Mouse (Mus musculus): ENCODE data around the gene D5Ertd579e. TPM values are rescaled to one million over a fixed set of nuclear protein-coding genes. Genes with fewer than 3 reads are reported as not detected.

D5Ertd579e gene
- total and polyA plus RNA-seq, 2 experiments from 2014 or later = 32.2 to 56.2 TPM

DNA sequence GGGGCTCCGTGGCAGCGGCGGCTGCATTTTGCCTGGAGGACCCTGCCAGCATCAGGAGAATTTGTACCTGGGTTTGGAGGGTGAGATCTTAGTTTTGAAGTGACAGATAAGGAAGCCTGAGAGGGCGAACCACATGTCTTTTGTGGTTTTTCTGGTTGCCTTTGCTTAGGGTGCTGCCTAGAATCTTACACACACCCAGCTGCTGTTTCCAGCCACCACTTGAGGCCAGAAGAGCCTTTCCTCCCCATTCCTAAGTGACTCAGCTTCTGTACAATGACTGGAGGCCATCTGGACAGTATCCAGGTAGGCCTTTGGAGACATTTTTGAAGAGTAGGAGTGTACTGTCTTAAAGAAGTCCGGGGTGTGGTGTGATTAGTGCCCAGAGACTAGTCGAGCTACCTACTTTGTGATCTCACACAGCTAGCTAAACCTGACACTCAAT is 26.6 kb upstream of the D5Ertd579e start:
- H3K4me1 ChIP-seq (ENCODE audit: insufficient read depth, low read length) = no peaks in the 10 kb centered on the region
- no peak for TF ChIP-seq CTCF (IDR thresholded peaks at IDR 0.05; ENCODE audit: low read depth)
- 84% methylated on average over 6 of the region's 6 CpGs for WGBS
- no peaks in the 10 kb centered on the region for H3K9me3 ChIP-seq (ENCODE audit: low read length)
- H3K27ac ChIP-seq = no peak overlapping the region
- H3K4me2 ChIP-seq (ENCODE audit: low read depth, low read length) = no peak overlapping the region
- no peaks in the 10 kb centered on the region for H3K27me3 ChIP-seq (ENCODE audit: insufficient read depth, low read length)
- no peak overlapping the region for H3K4me3 ChIP-seq (ENCODE audit: low read length)
- H3K9ac ChIP-seq (replicated peaks; ENCODE audit: low read length) = no peak overlapping the region
- no peak for DNase-seq (ENCODE audit: low spot score)
- ATAC-seq = no peak
- no peaks in the 10 kb centered on the region for H3K36me3 ChIP-seq (ENCODE audit: insufficient read depth, low read length)

DNA sequence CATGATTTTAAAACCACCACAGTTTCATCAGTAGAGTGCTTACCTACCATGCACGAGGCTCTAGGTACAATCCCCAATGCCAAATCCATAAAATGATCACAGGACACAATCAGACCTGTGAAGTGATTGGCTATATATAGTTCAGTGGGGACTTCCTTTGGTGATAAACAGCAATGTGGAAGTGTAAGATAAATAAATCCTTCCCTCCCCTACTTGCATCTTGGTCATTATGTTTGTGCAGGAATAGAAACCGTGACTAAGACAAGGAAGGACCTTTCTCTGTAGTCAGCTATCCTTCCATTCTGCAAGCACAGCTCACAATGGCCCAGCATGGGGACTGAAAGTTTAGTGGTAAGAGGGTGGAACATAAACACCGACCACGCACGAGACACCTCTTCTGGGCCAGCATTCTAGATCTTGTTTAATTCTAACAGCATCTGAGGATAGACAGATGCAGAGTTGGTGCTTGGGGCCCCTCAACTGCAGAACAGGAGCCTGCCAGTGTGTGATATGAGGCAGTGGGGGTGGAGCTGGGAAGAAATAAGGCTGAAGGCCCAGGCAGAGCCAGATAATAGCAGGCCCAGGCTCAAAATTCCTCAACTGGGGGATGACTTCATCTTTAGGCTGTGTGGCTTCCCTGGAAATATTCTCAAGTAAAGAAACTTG is 25.0 kb upstream of the D5Ertd579e start:
- H3K27me3 ChIP-seq (ENCODE audit: insufficient read depth, low read length) = no peaks in the 10 kb centered on the region
- 67% methylated on average over 5 of the region's 5 CpGs for WGBS
- no peaks in the 10 kb centered on the region for H3K9me3 ChIP-seq (ENCODE audit: low read length)
- DNase-seq (ENCODE audit: low spot score) (no peak), ATAC-seq (no peak)
- H3K27ac ChIP-seq = no peak overlapping the region
- no peaks in the 10 kb centered on the region for H3K36me3 ChIP-seq (ENCODE audit: insufficient read depth, low read length)
- no peak for TF ChIP-seq CTCF (IDR thresholded peaks at IDR 0.05; ENCODE audit: low read depth)
- H3K4me2 ChIP-seq (ENCODE audit: low read depth, low read length) = no peak overlapping the region
- H3K9ac ChIP-seq (replicated peaks; ENCODE audit: low read length) = no peak overlapping the region
- H3K4me1 ChIP-seq (ENCODE audit: insufficient read depth, low read length) = no peaks in the 10 kb centered on the region
- H3K4me3 ChIP-seq (ENCODE audit: low read length) = no peak overlapping the region

DNA sequence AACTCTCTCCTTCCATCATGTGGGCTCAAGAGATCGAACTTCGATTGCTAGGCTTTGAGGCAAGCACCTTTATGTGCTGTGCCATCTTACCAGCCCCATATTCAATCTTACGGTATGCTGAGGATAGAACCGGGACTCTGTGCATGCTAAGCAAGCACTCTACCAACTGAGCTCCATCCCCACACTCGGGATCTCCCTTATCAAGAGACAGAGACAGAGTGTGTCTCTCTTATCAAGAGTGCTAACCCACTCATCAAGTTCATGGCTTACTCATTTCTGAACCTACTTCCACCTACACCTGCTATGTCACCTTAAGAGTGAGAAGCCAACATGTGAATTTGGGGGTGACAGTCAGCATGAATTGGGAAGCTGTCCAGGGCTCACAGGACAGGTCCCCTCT is 24.4 kb upstream of the D5Ertd579e start:
- H3K36me3 ChIP-seq (ENCODE audit: insufficient read depth, low read length) = no peaks in the 10 kb centered on the region
- WGBS = 86% methylated on average over 5 of the region's 5 CpGs
- no peak for DNase-seq (ENCODE audit: low spot score)

DNA sequence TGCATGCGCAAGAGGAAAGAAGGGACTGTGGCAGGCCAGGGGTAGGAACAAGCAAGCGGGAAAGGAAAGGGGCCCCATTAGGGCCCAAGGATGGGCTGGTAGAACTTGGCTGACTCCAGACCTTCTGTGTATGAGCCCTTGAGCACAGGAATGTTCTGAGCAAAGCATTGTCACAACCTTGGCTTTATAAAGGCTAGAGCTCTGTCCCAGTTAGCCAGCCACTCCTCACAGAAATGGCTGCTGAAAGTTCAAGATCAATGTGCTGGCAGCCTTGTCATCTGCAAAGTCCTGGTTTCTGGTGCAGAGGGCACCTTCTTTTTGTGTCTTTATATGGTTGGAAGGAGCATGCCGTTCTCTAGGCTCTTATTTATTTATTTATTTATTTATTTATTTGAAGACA is 23.8 kb upstream of the D5Ertd579e start:
- 94% methylated on average over 3 of the region's 3 CpGs for WGBS
- no peak overlapping the region for H3K9ac ChIP-seq (replicated peaks; ENCODE audit: low read length)
- no peak overlapping the region for H3K4me2 ChIP-seq (ENCODE audit: low read depth, low read length)
- TF ChIP-seq CTCF (IDR thresholded peaks at IDR 0.05; ENCODE audit: low read depth) = no peak
- ATAC-seq (no peak), DNase-seq (ENCODE audit: low spot score) (no peak)
- H3K4me1 ChIP-seq (ENCODE audit: insufficient read depth, low read length) = no peaks in the 10 kb centered on the region
- no peaks in the 10 kb centered on the region for H3K9me3 ChIP-seq (ENCODE audit: low read length)
- H3K36me3 ChIP-seq (ENCODE audit: insufficient read depth, low read length) = no peaks in the 10 kb centered on the region
- no peak overlapping the region for H3K4me3 ChIP-seq (ENCODE audit: low read length)
- H3K27ac ChIP-seq = no peak overlapping the region
- H3K27me3 ChIP-seq (ENCODE audit: insufficient read depth, low read length) = no peaks in the 10 kb centered on the region

More for the DNA sequence above, 24.4 kb upstream of the D5Ertd579e start:
- Histone ChIP-seq H3K4me2 (ENCODE audit: low read depth, low read length) (no peak overlapping the region), H3K27ac (no peak overlapping the region), H3K4me1 (ENCODE audit: insufficient read depth, low read length) (no peaks in the 10 kb centered on the region), H3K27me3 (ENCODE audit: insufficient read depth, low read length) (no peaks in the 10 kb centered on the region), H3K9ac (replicated peaks; ENCODE audit: low read length) (no peak overlapping the region), H3K9me3 (ENCODE audit: low read length) (no peaks in the 10 kb centered on the region), H3K4me3 (ENCODE audit: low read length) (no peak overlapping the region)
- no peak for TF ChIP-seq CTCF (IDR thresholded peaks at IDR 0.05; ENCODE audit: low read depth)
- ATAC-seq = no peak

DNA sequence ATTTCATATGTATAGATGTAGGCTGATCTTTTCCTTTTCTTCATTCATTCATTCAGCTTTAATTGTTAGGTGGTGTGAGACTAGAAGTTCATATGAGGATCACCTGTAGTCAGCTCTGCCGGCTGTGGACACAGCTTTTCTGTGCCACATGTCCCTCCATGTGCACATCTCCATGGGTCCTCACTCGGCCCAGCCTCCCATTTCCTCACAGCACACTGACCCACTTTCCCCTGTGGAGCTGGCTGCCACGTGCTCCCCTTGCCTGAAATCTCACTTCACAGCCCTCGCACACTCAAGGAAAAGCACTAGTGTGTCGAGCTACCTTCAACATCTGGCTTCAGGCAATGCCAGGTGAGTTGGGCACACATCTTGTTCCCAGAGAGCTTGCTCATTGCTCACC is 23.3 kb upstream of the D5Ertd579e start:
- DNase-seq (ENCODE audit: low spot score) (no peak), ATAC-seq (no peak)
- H3K36me3 ChIP-seq (ENCODE audit: insufficient read depth, low read length) = no peaks in the 10 kb centered on the region
- no peaks in the 10 kb centered on the region for H3K4me1 ChIP-seq (ENCODE audit: insufficient read depth, low read length)
- no peak for TF ChIP-seq CTCF (IDR thresholded peaks at IDR 0.05; ENCODE audit: low read depth)
- no peak overlapping the region for H3K4me3 ChIP-seq (ENCODE audit: low read length)
- H3K27ac ChIP-seq = no peak overlapping the region
- no peak overlapping the region for H3K9ac ChIP-seq (replicated peaks; ENCODE audit: low read length)
- no peak overlapping the region for H3K4me2 ChIP-seq (ENCODE audit: low read depth, low read length)
- H3K9me3 ChIP-seq (ENCODE audit: low read length) = no peaks in the 10 kb centered on the region
- WGBS = 77% methylated on average over 5 of the region's 5 CpGs
- H3K27me3 ChIP-seq (ENCODE audit: insufficient read depth, low read length) = no peaks in the 10 kb centered on the region

DNA sequence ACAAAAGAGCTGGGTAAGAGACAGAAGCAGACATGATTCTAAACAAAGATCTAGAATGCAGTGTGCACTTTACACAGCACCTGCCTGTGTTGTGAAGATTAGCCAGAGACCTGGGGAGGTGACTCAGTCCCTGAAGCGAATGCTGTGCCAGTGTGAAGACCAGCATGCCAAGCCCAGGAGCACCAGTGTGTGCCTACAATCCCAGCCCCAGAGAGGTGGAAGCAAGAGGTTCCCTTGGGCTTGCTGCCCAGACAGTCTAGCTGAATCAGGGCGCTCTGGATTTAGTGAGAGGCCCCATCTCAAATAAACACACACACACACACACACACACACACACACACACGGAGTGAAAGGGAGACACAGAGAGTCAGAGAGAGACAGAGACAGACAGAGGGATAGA is 22.1 kb upstream of the D5Ertd579e start:
- Histone ChIP-seq H3K4me3 (ENCODE audit: low read length) (no peak overlapping the region), H3K36me3 (ENCODE audit: insufficient read depth, low read length) (no peaks in the 10 kb centered on the region), H3K9ac (replicated peaks; ENCODE audit: low read length) (no peak overlapping the region), H3K9me3 (ENCODE audit: low read length) (no peaks in the 10 kb centered on the region), H3K27ac (no peak overlapping the region), H3K4me2 (ENCODE audit: low read depth, low read length) (no peak overlapping the region), H3K4me1 (ENCODE audit: insufficient read depth, low read length) (no peaks in the 10 kb centered on the region), H3K27me3 (ENCODE audit: insufficient read depth, low read length) (no peaks in the 10 kb centered on the region)
- ATAC-seq = no peak
- no peak for DNase-seq (ENCODE audit: low spot score)
- TF ChIP-seq CTCF (IDR thresholded peaks at IDR 0.05; ENCODE audit: low read depth) = no peak
- WGBS = 86% methylated on average over 3 of the region's 3 CpGs

DNA sequence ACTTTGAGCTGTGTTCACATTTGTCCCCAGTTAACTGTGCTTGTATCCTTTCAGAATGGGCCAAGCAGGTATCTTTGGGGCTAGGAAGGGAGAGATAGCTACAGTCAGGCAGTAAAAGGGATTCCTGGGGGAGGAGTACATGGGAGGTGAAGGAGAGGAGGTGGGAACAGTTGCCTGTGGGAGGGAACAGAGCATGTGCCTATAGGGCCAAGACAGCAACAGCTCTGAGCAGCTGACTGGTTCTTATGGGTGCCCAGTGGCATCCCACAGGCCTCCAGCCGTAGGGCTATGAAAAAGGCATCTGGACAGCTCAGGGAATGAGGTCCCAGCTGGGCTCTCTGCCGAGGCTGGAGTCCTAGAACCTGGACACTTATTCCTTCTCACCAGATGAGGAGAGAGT is 21.0 kb upstream of the D5Ertd579e start:
- ATAC-seq (no peak), DNase-seq (ENCODE audit: low spot score) (no peak)
- H3K4me1 ChIP-seq (ENCODE audit: insufficient read depth, low read length) = peaks cover 3% of the 10 kb centered on the region; the same call in 1 of the 2 replicates
- H3K36me3 ChIP-seq (ENCODE audit: insufficient read depth, low read length) = no peaks in the 10 kb centered on the region
- H3K9me3 ChIP-seq (ENCODE audit: low read length) = no peaks in the 10 kb centered on the region
- H3K27ac ChIP-seq = no peak overlapping the region
- 71% methylated on average over 2 of the region's 2 CpGs for WGBS
- H3K9ac ChIP-seq (replicated peaks; ENCODE audit: low read length) = no peak overlapping the region
- no peaks in the 10 kb centered on the region for H3K27me3 ChIP-seq (ENCODE audit: insufficient read depth, low read length)
- TF ChIP-seq CTCF (IDR thresholded peaks at IDR 0.05; ENCODE audit: low read depth) = no peak
- no peak overlapping the region for H3K4me3 ChIP-seq (ENCODE audit: low read length)
- H3K4me2 ChIP-seq (ENCODE audit: low read depth, low read length) = no peak overlapping the region
